Mouse (Mus musculus) hindbrain, embryonic 13.5 days (tissue): ENCODE data around the gene Robo1. TPM values are rescaled to one million over a fixed set of nuclear protein-coding genes. Genes with fewer than 3 reads are reported as not detected.

Experiments
- ATAC-seq: fragments of 200-750 bp; cut with Nextera tagmentation; 2 replicates; pipeline ENCODE4 v1.8.0; 2017; ENCODE audit warnings: moderate TSS enrichment; ENCODE audit not compliant: low FRiP score
- H3K27ac ChIP-seq: fragments of 300-500 bp; sonication (generic); 2 replicates; pipeline ENCODE4 v1.5.1; 2015; ENCODE audit warnings: inconsistent platforms, mild to moderate bottlenecking, moderate library complexity
- H3K27me3 ChIP-seq: fragments of 300-500 bp; sonication (generic); 2 replicates; pipeline ENCODE4 v1.6.1; 2015; ENCODE audit warnings: mild to moderate bottlenecking, inconsistent platforms
- H3K36me3 ChIP-seq: fragments of 300-500 bp; sonication (generic); 2 replicates; pipeline ENCODE4 v1.6.1; 2015; ENCODE audit warnings: mild to moderate bottlenecking, inconsistent platforms
- H3K4me1 ChIP-seq: fragments of 300-500 bp; sonication (generic); replicated peaks from 2 replicates; pipeline ENCODE4 v1.6.1; 2015; ENCODE audit warnings: inconsistent platforms
- H3K4me2 ChIP-seq: fragments of 300-500 bp; sonication (generic); 2 replicates; pipeline ENCODE4 v1.6.1; 2015; ENCODE audit warnings: inconsistent platforms, mild to moderate bottlenecking, moderate library complexity
- H3K4me3 ChIP-seq: fragments of 300-500 bp; sonication (generic); 2 replicates; pipeline ENCODE4 v1.5.1; 2015; ENCODE audit warnings: mild to moderate bottlenecking, inconsistent platforms
- H3K9ac ChIP-seq: fragments of 300-500 bp; sonication (generic); 2 replicates; pipeline ENCODE4 v1.6.1; 2015; ENCODE audit warnings: mild to moderate bottlenecking, inconsistent platforms
- H3K9me3 ChIP-seq: fragments of 300-500 bp; sonication (generic); 2 replicates; pipeline ENCODE4 v1.6.1; 2016; ENCODE audit warnings: inconsistent platforms
- WGBS: fragments of 180-500 bp; shearing (Covaris S2); methylation state at CpG from one replicate; pipeline ENCODE4 v1.1.7; 2015; 5-methylcytosine and 5-hydroxymethylcytosine counted together
- polyA plus RNA-seq: library from polyadenylated mRNA; unstranded; fragments of >200 nt; fragmentation: Nextera tagmentation; extraction: Ambion mirVana; gene quantifications from 2 replicates; pipeline ENCODE4 v1.2.1, GENCODE M21; 2015

Gene Robo1
- polyA plus RNA-seq, 1 experiment from 2014 or later, result 54.4 TPM

DNA sequence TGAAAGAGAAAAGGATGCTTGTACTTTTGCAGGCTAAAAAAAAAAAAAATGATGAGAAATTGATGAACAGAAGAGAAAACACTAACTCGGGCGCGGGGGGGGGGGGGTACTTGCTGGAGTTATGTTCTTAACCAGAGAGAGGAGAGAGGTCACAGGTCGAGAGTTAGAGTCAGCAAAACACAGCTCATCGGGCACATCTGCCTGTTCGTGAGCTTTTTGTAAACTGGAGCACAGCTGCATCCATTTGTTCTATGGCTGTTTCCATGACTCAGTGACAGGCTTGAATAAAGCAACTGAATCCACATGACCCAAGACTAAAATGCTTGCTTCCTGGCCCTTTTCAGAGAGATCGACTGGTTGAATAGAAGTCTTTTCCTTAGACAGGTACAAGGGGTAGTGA, 325.7 kb downstream of the Robo1 start:
- H3K9me3 ChIP-seq, result no peaks in the 10 kb centered on the region
- no peak overlapping the region for H3K27ac ChIP-seq
- H3K36me3 ChIP-seq, result no peaks in the 10 kb centered on the region
- ATAC-seq, result no peak
- no peaks in the 10 kb centered on the region for H3K4me1 ChIP-seq
- H3K4me2 ChIP-seq, result no peak overlapping the region
- H3K9ac ChIP-seq, result no peak overlapping the region
- no peaks in the 10 kb centered on the region for H3K27me3 ChIP-seq
- H3K4me3 ChIP-seq, result no peak overlapping the region
- 54% methylated on average over 7 of the region's 7 CpGs for WGBS

DNA sequence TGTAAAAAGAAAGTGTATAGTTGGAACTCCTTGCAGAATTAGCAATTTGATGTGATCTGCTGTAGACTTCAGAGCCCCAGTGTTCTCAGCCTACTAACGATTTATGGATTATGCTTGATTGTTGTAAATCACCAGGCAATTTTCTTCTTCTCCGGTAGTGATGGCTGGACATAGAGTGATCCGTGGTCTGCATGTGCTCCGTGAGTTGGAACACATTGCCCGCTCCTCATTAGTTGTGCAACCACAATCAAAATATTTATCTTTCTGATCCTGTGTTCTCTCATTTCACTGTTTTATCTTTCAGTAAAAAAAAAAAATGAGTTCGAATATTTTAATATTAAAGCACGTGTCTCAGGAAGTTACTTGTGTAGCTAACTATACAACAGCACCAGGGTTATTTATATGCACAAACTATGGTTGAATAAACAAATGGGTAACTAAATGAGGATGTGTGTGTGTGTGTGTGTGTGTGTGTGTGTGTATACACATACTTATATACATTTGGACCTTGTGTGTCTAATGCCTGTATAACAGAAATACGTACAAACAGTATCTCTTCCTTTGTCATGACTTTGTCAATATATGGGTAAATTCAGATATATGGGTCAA, 331.3 kb downstream of the Robo1 start:
- Histone ChIP-seq H3K4me3 (no peak overlapping the region), H3K4me1 (no peaks in the 10 kb centered on the region), H3K27ac (no peak overlapping the region), H3K9me3 (no peaks in the 10 kb centered on the region), H3K36me3 (no peaks in the 10 kb centered on the region), H3K4me2 (no peak overlapping the region), H3K9ac (no peak overlapping the region), H3K27me3 (no peaks in the 10 kb centered on the region)
- ATAC-seq, result no peak
- 82% methylated on average over 8 of the region's 8 CpGs for WGBS

GRCm38 (mm10) chr16:72640932-72641811, 333.1 kb downstream of the Robo1 start:
- Histone ChIP-seq H3K4me3 (no peak overlapping the region), H3K27ac (no peak overlapping the region), H3K9ac (no peak overlapping the region), H3K4me1 (peaks cover 3% of the 10 kb centered on the region), H3K36me3 (no peaks in the 10 kb centered on the region), H3K4me2 (no peak overlapping the region), H3K9me3 (no peaks in the 10 kb centered on the region), H3K27me3 (no peaks in the 10 kb centered on the region)
- WGBS, result 71% methylated on average over 9 of the region's 9 CpGs
- ATAC-seq, result no peak

GRCm38 (mm10) chr16:72645890-72646289, 337.8 kb downstream of the Robo1 start:
- Histone ChIP-seq H3K9me3 (no peaks in the 10 kb centered on the region), H3K27ac (no peak overlapping the region), H3K27me3 (no peaks in the 10 kb centered on the region), H3K4me1 (peaks cover 14% of the 10 kb centered on the region), H3K4me2 (no peak overlapping the region), H3K9ac (no peak overlapping the region), H3K36me3 (no peaks in the 10 kb centered on the region), H3K4me3 (no peak overlapping the region)
- WGBS, result 44% methylated on average over 8 of the region's 8 CpGs
- ATAC-seq, result no peak

DNA sequence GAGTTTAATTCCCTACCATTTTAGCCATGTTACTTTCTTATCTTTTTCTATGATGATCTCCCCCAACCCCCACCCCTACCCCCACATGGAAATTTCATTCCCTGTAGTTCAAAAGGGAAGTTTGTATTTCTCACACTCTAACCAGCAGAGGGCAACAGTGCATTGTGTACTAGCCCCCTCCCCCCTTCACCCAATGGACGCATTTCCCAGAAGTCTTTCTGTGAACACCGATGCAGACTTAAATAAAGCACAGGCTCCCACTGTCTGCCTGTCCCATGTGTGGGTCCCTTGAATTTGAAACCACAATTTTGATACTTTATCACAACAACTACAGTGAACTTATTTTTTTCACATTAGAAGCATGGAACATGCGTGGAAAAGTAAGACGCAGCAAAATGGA, 341.2 kb downstream of the Robo1 start:
- no peak overlapping the region for H3K27ac ChIP-seq
- H3K4me2 ChIP-seq, result no peak overlapping the region
- WGBS, result 45% methylated on average over 4 of the region's 4 CpGs
- H3K4me3 ChIP-seq, result no peak overlapping the region
- no peak overlapping the region for H3K9ac ChIP-seq
- no peaks in the 10 kb centered on the region for H3K27me3 ChIP-seq
- H3K4me1 ChIP-seq, result peaks cover 14% of the 10 kb centered on the region
- no peaks in the 10 kb centered on the region for H3K36me3 ChIP-seq
- no peak for ATAC-seq
- H3K9me3 ChIP-seq, result no peaks in the 10 kb centered on the region

GRCm38 (mm10) chr16:72655411-72655810, 347.3 kb downstream of the Robo1 start:
- H3K4me2 ChIP-seq, result no peak overlapping the region
- H3K27ac ChIP-seq, result no peak overlapping the region
- ATAC-seq, result no peak
- no peaks in the 10 kb centered on the region for H3K9me3 ChIP-seq
- peaks cover under 1% of the 10 kb centered on the region; the same call in 1 of the 2 replicates for H3K4me1 ChIP-seq
- no peak overlapping the region for H3K9ac ChIP-seq
- H3K27me3 ChIP-seq, result no peaks in the 10 kb centered on the region
- H3K36me3 ChIP-seq, result no peaks in the 10 kb centered on the region
- WGBS, result 69% methylated on average over 9 of the region's 9 CpGs
- H3K4me3 ChIP-seq, result no peak overlapping the region

DNA sequence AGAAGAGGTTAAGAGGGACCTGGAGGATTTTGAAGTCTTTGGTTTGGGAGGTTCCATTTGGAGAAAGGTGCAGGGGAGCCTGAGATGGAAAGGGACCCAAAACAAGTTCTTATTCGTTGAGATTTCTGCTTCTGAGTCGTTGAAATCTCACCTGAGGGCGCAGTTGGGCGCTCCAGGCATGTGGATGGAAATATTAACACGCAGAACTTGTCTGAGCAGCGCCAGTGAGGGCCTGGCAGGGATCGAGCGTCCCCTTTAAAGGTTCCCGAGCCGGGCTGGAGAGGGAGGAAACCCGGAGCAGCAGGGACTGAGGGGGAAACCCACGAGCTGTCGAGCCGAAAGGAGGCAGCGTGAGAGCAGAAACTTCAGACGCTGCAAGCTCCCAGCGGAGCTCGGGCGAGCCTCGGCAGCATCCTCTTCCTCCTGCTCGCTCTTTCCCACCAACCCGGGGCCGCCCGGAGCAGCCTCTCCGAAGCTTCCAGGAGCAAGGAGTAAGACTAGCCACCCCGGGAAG, 354.8 kb downstream of the Robo1 start:
- Histone ChIP-seq H3K27me3 (no peaks in the 10 kb centered on the region), H3K27ac (peak overlapping the region; percentile 89), H3K4me1 (peaks cover 31% of the 10 kb centered on the region), H3K9ac (peak overlapping the region; percentile 87), H3K9me3 (no peaks in the 10 kb centered on the region), H3K36me3 (no peaks in the 10 kb centered on the region), H3K4me2 (peak overlapping the region; percentile 83), H3K4me3 (peak overlapping the region; percentile 84)
- peak; percentile 83 for ATAC-seq
- WGBS, result under 1% methylated on average over 26 of the region's 26 CpGs

DNA sequence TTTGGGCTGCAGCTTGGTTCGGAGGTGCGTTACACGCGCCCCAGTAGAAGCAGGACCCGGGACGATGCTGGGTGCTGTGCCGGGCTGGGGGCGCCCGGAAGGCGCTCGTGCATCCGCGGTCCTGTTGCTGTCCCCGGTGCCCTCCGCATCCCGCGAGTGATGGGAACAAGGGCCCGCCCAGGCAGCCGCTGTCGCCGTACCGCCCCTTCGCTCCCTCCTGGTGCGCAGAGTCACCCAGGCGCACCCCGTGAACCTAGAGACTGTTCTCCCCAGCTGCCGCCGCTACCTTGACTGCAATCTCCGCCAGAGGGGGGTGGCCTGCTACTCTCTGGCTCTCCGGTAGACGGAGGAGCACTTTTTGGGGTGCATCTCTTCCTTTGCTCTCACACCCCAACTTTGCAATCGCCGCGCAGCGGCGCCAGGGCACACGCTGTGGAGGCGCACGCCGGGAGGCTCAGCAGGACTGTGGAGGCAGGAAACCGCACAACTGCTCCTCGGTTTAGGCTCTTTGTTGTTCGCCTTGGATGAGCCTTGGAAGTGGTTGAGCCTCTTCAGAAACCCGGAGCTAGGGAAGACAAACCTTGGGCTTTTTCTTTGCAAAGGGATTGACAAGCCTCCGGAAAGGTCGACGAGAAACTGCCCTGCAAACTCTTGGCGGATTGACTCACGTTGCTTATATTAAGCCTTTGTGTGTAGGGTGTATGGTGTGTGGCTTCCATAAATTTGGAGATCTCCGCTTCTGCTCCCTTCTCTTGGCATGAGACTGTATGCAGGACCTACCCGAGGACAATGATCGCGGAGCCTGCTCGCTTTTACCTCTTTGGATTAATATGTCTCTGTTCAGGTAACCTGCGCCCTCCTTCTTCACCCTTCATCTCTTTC, 355.5 kb downstream of the Robo1 start:
- Histone ChIP-seq H3K27me3 (no peaks in the 10 kb centered on the region), H3K27ac (peak overlapping the region; percentile 89), H3K4me1 (peaks cover 33% of the 10 kb centered on the region), H3K9ac (peak overlapping the region; percentile 87), H3K4me2 (peak overlapping the region; percentile 83), H3K36me3 (no peaks in the 10 kb centered on the region), H3K9me3 (no peaks in the 10 kb centered on the region), H3K4me3 (peak overlapping the region; percentile 84)
- ATAC-seq, result peak; percentile 84
- WGBS, result under 1% methylated on average over 46 of the region's 55 CpGs

DNA sequence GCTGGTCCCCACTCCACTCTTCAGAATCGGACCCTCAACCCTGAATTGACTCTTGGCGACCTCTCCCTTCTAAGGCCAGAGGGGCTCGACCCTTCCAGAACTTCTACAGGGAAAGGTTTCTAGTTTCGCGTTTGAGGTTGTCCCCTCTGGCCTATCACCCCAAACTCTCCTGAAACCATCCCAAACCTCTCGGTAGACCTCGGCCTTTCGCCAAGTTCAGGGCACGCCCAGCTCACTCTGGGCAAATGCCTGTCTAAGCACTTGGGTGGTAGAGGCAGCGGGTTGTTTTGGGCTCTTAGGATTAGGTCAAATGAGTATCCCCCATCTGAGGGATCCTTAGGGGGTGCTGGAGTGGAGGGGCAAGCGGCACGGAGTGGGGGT, 356.1 kb downstream of the Robo1 start:
- Histone ChIP-seq H3K4me2 (peak overlapping the region; percentile 83), H3K4me3 (peak overlapping the region; percentile 84), H3K27ac (peak overlapping the region; percentile 89), H3K9ac (peak overlapping the region; percentile 87), H3K36me3 (no peaks in the 10 kb centered on the region), H3K27me3 (no peaks in the 10 kb centered on the region), H3K9me3 (no peaks in the 10 kb centered on the region), H3K4me1 (peaks cover 36% of the 10 kb centered on the region)
- ATAC-seq, result 0 out of 2 replicates have a peak, but pooled peaks have one; percentile 30
- WGBS, result under 1% methylated on average over 12 of the region's 12 CpGs

DNA sequence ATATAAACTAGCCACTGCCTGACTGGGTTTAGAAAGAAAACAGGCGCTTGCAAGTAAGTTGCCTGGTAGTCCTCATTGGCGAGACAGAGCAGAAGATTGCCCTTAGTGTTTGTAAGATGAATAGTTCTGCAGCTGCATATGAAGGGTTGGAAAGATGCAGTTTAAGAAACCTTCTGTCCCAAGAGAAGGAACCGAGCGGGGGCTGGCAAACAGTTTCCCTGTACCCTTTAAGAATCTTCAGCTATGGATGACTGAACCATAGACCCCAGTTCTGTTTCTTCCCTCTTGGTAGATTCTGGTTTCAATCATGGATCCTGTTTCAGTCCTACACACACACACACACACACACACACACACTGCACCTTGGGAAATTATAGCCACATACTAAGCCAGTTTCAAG, 356.7 kb downstream of the Robo1 start:
- Histone ChIP-seq H3K9me3 (no peaks in the 10 kb centered on the region), H3K27ac (no peak overlapping the region; the same call in 1 of the 2 replicates), H3K4me3 (peak overlapping the region; percentile 84), H3K9ac (peak overlapping the region; percentile 87), H3K4me2 (peak overlapping the region; percentile 83), H3K36me3 (no peaks in the 10 kb centered on the region), H3K4me1 (peaks cover 39% of the 10 kb centered on the region), H3K27me3 (no peaks in the 10 kb centered on the region)
- WGBS, result 17% methylated on average over 4 of the region's 4 CpGs
- ATAC-seq, result no peak

GRCm38 (mm10) chr16:72665454-72665853, 357.3 kb downstream of the Robo1 start:
- no peaks in the 10 kb centered on the region for H3K9me3 ChIP-seq
- H3K4me1 ChIP-seq, result peaks cover 46% of the 10 kb centered on the region
- H3K27ac ChIP-seq, result no peak overlapping the region
- 29% methylated on average over 5 of the region's 5 CpGs for WGBS
- H3K36me3 ChIP-seq, result no peaks in the 10 kb centered on the region
- H3K4me3 ChIP-seq, result peak overlapping the region; percentile 84
- peak overlapping the region; percentile 83 for H3K4me2 ChIP-seq
- H3K27me3 ChIP-seq, result no peaks in the 10 kb centered on the region
- H3K9ac ChIP-seq, result peak overlapping the region; percentile 46
- ATAC-seq, result no peak
